Mouse (Mus musculus) layer of hippocampus, postnatal 14 days (tissue): Measurements from ENCODE around the gene Xpnpep1. TPM values are rescaled to one million over a fixed set of nuclear protein-coding genes. Genes with fewer than 3 reads are reported as not detected.

ENCODE experiments used
- DNase-seq, 2 experiments: peaks; one replicate each; pipeline ENCODE4 v3.0.0; 2021 to 2022; ENCODE audit warnings: low spot score in 2 of 2, mixed read lengths in 1 of 2
- microRNA-seq, 2 experiments: library from miRNA; unstranded; fragments of <30 nt; microRNA quantifications; one replicate each; pipeline ENCODE4 v1.2.0; 2021
- total RNA-seq, 2 experiments: library from RNA; stranded (reverse); gene quantifications; 2 replicates each; pipeline ENCODE4 v1.2.3; 2021

The Xpnpep1 gene
- total RNA-seq, 2 experiments from 2014 or later = 112 to 123 TPM

GRCm38 (mm10) chr19:53003554-53004365, 36.3 kb downstream of the Xpnpep1 start:
- DNase-seq = no peak

- no peak for DNase-seq
Observed at GRCm38 (mm10) chr19:53002166-53003095, 37.6 kb downstream of the Xpnpep1 start.

- DNase-seq = peak; percentile 58 to 64
Observed at GRCm38 (mm10) chr19:52992880-52993440, 47.1 kb downstream of the Xpnpep1 start.

GRCm38 (mm10) chr19:52991924-52992323, 48.1 kb downstream of the Xpnpep1 start:
- DNase-seq = no peak

GRCm38 (mm10) chr19:52979020-52979711, 60.8 kb downstream of the Xpnpep1 start:
- DNase-seq = no peak

GRCm38 (mm10) chr19:52975564-52976185, 64.3 kb downstream of the Xpnpep1 start:
- DNase-seq = peak; percentile 69 to 78

- DNase-seq = no peak
Observed at GRCm38 (mm10) chr19:52966339-52966738, 73.7 kb downstream of the Xpnpep1 start.

- DNase-seq = no peak
Observed at GRCm38 (mm10) chr19:52962745-52963144, 77.3 kb downstream of the Xpnpep1 start.

GRCm38 (mm10) chr19:52922678-52923495, 117.1 kb downstream of the Xpnpep1 start:
- peak; percentile 67 to 68 for DNase-seq

GRCm38 (mm10) chr19:52904182-52904581, 135.8 kb downstream of the Xpnpep1 start:
- DNase-seq = no peak

GRCm38 (mm10) chr19:52891807-52892442, 148.1 kb downstream of the Xpnpep1 start:
- DNase-seq = no peak

Small RNA genes lying within 50 kb of the gene (microRNA-seq; reads per million reads assigned to microRNA genes)
- 0 reads per million in 2 experiments for gene Mir6407

Other genes starting within 250 kb of the Xpnpep1 start
- 100 to 1,000 TPM; 119 to 124 TPM for gene Add3, start 100.2 kb upstream of the Xpnpep1 start, total RNA-seq